Mouse (Mus musculus) thymus, adult 2 months (tissue): ENCODE results near the gene Prss43. TPM values are rescaled to one million over a fixed set of nuclear protein-coding genes. Genes with fewer than 3 reads are reported as not detected.

ENCODE experiments used
- DNase-seq: peaks from one replicate; pipeline ENCODE4 v3.0.0; 2021
- H3K27ac ChIP-seq: fragments of 200-500 bp; 2 replicates; pipeline ENCODE4 v1.5.1; 2012; ENCODE audit warnings: low read length, control low read depth; ENCODE audit not compliant: control insufficient read depth, insufficient read depth
- H3K27me3 ChIP-seq: fragments of 200-500 bp; 2 replicates; pipeline ENCODE4 v1.6.1; 2012; ENCODE audit warnings: mild to moderate bottlenecking, low read length, moderate library complexity, mixed read lengths; ENCODE audit not compliant: control insufficient read depth, insufficient read depth
- H3K36me3 ChIP-seq: fragments of 200-500 bp; 2 replicates; pipeline ENCODE4 v1.6.1; 2012; ENCODE audit warnings: mild to moderate bottlenecking, low read length, moderate library complexity; ENCODE audit not compliant: control insufficient read depth, insufficient read depth
- H3K4me1 ChIP-seq: fragments of 200-500 bp; replicated peaks from 2 replicates; pipeline ENCODE4 v1.6.1; 2012; ENCODE audit warnings: low read length; ENCODE audit not compliant: control insufficient read depth, insufficient read depth
- H3K4me3 ChIP-seq: fragments of 200-500 bp; 2 replicates; pipeline ENCODE4 v1.5.1; 2012; ENCODE audit warnings: mild to moderate bottlenecking, low read length, control low read depth, moderate library complexity; ENCODE audit not compliant: control insufficient read depth, insufficient read depth
- CTCF ChIP-seq: fragments of 200-500 bp; IDR thresholded peaks from 2 replicates; pipeline ENCODE4 v1.5.1; 2012; ENCODE audit warnings: mild to moderate bottlenecking, control low read depth, low read length, moderate library complexity, borderline replicate concordance; ENCODE audit not compliant: control insufficient read depth, poor library complexity, insufficient read depth; ENCODE audit errors: extremely low read depth
- POLR2A ChIP-seq: fragments of 200-500 bp; IDR thresholded peaks from 2 replicates; pipeline ENCODE4 v1.6.1; 2012; ENCODE audit warnings: mild to moderate bottlenecking, low read length, control low read depth, moderate library complexity; ENCODE audit not compliant: control insufficient read depth, poor library complexity, insufficient read depth; ENCODE audit errors: extremely low read depth
- WGBS: fragments of 180-500 bp; shearing (Covaris S2); methylation state at CpG from one replicate; pipeline ENCODE4 v1.1.7; 2018; 5-methylcytosine and 5-hydroxymethylcytosine counted together
- polyA plus RNA-seq: library from polyadenylated mRNA; depleted of rRNA; stranded (reverse); fragments of >200 nt; gene quantifications from 2 replicates; pipeline ENCODE4 v1.2.3, GENCODE M21; 2012

Gene Prss43
- polyA plus RNA-seq, 1 experiment: not detected

DNA sequence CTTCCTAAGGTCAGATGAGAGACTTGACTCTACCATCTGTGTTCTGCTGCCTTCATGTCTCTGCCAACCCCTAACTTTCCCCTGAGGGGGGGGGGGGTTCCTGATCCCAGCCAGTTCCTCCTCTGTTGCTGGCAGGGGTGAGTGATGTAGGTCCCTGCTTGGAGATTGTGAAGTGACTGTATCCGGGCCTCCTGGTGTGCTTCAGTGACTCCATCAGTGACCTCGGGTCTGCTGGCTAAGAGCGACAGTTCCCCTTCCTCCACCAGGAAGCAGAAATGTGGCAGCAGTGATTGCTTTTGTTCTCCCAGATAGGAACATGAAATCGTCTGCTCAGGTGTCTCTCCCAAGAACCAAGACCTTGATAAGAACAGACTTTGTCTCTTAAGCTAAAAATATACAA is 30.4 kb downstream of the Prss43 start:
- peak; percentile 31 for DNase-seq
- H3K27ac ChIP-seq: no peak overlapping the region
- WGBS: 8% methylated on average over 4 of the region's 4 CpGs
- H3K36me3 ChIP-seq: no peaks in the 10 kb centered on the region
- no peak overlapping the region for H3K4me3 ChIP-seq
- TF ChIP-seq POLR2A (no peak), CTCF (no peak)
- peaks cover 8% of the 10 kb centered on the region for H3K27me3 ChIP-seq
- H3K4me1 ChIP-seq: 0 out of 2 replicates have a peak, but pooled peaks cover 8% of the 10 kb centered on the region

DNA sequence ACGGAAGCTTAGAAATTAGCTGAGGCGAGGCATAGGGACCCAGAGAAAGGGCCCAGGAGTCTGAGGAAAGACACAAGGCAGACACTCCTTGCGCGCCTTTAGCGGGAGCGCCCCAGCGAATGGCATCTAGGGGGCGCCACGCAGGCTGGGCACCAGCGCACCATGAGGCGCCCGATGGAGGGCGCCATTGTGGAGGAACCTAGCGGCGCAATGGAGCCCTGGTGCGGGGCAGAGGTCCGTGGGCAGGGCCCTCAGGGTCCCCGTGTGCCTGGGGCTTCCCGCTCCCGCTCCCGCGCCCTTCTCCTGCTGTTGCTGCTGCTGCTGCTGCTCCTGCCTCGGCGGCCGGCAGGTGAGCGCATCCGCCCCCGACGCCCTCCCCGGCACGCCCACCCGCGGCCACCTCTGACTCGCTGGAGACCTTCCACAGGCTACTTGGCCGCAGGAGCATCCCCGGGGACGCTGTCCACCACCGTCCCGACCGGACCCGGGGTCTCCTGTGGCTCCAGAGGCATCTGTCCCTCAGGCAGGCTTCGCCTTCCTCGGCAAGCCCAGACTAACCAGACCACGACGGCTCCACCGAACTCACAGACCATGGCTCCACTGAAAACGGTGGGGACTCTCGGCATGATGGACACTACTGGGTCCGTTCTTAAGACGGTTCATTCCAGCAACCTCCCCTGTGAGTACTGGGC is 31.4 kb downstream of the Prss43 start, which contains the start of gene Prss50:
Prss50 (plus strand) TSS at position 187 of the 692 bp plus-strand sequence.
- no peak for TF ChIP-seq POLR2A
- peak; percentile 82 for TF ChIP-seq CTCF
- 32% methylated on average over 50 of the region's 50 CpGs for WGBS
- peaks cover 8% of the 10 kb centered on the region for H3K27me3 ChIP-seq
- no peaks in the 10 kb centered on the region for H3K36me3 ChIP-seq
- DNase-seq: peak; percentile 28
- H3K4me3 ChIP-seq: 0 out of 2 replicates have a peak within 1 kb of the TSS, but pooled peaks have one; percentile 15
- 0 out of 2 replicates have a peak, but pooled peaks cover 8% of the 10 kb centered on the region for H3K4me1 ChIP-seq
- H3K27ac ChIP-seq: no peak within 1 kb of the TSS

DNA sequence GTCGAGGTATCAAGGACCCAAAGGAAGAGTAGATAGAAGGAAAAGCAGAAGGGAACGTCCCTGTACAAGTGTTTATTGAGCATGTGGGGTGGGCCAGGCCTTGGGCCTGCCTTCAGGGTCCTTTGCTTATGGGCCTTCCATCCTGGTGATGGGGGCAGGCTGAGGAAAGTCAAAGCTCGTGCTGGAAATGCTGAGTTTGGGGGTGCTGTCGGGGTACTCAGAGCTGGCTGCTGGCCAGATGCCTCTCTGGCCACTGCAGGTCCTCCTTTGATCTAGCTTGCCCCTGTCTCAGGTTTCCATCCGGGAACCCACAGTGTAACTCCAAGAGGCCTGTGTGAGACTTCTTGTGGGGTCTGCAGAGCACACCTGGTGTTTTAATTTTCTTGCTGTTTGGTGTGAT is 32.0 kb downstream of the Prss43 start:
- TF ChIP-seq POLR2A: no peak
- TF ChIP-seq CTCF: no peak
- H3K27ac ChIP-seq: no peak overlapping the region
- no peak overlapping the region for H3K4me3 ChIP-seq
- H3K36me3 ChIP-seq: no peaks in the 10 kb centered on the region
- WGBS: 88% methylated on average over 5 of the region's 5 CpGs
- 0 out of 2 replicates have a peak, but pooled peaks cover 8% of the 10 kb centered on the region for H3K4me1 ChIP-seq
- DNase-seq: no peak
- peaks cover 8% of the 10 kb centered on the region for H3K27me3 ChIP-seq

DNA sequence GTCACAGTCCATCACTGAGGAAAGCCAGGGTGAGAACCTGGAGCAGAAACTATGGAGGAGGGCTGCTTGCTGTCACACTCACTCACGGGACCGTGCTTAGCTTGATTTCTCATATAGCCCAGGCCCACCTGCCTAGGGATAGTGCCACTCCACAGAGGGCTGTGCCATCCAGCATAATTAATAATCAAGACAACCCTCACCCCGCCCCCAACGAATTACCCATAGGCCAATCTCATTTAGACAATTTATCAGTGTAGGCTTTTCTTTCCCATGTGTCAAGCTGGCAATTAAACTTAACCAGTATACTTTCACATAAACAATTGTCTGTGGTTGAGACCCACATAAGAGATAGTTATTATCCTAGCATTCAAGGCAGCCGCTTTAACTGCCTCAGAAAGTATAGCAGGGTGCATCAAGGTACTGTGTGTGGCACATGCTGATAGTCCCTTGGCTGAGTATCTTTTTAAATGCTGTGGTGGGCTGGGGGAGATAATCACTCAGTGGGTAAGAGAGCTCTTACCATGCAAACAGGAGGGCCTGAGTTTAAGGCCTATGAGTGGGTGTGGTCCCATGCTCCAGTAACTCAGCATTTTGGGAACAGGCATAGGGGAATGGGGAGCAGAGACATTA is 32.6 kb downstream of the Prss43 start:
- H3K4me3 ChIP-seq: no peak overlapping the region
- peaks cover 8% of the 10 kb centered on the region for H3K27me3 ChIP-seq
- no peaks in the 10 kb centered on the region for H3K36me3 ChIP-seq
- H3K27ac ChIP-seq: no peak overlapping the region
- WGBS: 95% methylated on average over 5 of the region's 5 CpGs
- 0 out of 2 replicates have a peak, but pooled peaks cover 8% of the 10 kb centered on the region for H3K4me1 ChIP-seq
- no peak for TF ChIP-seq POLR2A
- TF ChIP-seq CTCF: no peak
- DNase-seq: no peak

DNA sequence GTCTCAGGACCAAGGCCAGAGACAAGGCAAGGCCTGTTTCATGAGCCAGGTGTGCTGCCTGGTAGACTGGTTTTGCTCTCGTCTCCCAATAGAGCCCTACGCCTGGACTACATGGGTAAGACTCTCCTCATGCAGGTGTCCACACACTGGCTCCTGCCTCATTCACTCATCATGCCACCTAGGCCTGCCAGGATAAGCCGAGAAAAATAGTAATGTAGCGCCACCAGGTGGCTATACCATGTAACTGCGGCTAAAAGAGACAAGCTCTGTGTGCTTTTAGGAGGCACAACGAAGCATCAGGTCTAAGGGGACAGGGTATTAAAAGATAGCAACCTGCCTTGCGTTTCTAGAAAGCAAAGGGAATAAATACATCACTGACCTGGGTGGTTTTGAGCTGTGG is 44.5 kb downstream of the Prss43 start:
- no peak for TF ChIP-seq POLR2A
- TF ChIP-seq CTCF: peak; percentile 77; the same call in 1 of the 2 replicates
- no peaks in the 10 kb centered on the region for H3K36me3 ChIP-seq
- H3K27ac ChIP-seq: no peak overlapping the region
- peaks cover 25% of the 10 kb centered on the region for H3K4me1 ChIP-seq
- H3K27me3 ChIP-seq: no peaks in the 10 kb centered on the region
- H3K4me3 ChIP-seq: no peak overlapping the region
- peak; percentile 69 for DNase-seq
- 18% methylated on average over 7 of the region's 7 CpGs for WGBS

DNA sequence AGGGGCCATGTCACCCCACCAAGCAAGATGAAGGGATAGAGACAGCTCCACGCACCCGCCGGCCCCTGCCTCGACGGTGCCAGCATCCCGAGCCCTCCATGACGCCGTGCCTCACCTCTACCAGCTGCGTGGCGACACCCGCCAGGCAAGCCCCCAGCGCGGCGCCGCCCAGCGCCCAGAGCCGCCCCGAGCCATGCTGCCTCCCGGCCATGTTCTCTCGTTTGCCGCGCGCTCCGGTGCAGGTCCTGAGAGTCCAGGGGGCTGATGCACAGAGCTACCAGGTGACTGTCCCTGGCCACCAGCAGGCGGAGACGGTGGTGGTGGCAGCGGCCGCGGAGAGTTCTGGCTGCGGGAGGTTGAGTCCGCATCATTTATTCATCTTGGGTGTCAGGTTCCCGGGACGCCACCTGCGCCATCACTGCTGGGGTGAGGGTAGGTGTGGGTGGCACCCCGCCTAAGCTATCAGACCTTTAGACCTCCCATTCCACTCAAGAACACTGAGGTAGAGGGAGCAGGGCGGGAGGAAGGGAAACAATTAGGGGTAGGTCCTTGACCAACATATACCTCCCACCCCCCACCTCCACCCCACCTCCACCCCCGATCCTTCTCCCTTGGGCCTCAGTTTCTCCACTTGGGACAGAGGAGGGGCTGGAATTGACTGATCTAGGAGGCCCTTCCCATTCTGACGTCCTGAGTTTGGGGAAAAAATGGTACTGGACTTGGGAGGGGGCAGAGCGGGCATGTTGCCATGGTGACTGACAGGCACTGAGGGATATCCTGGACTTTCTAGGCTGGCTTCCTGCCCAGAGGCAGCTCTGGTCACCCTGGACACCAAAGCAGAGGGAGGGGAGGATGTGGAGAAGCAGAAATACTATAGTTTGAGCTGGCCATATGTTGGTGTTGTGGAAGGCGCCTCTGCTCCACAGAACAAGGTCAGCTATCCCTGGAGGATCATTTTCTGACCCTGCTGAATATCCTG is 47.5 kb downstream of the Prss43 start:
- Histone ChIP-seq H3K36me3 (no peaks in the 10 kb centered on the region), H3K4me1 (peaks cover 40% of the 10 kb centered on the region), H3K4me3 (peak overlapping the region; percentile 50), H3K27ac (peak overlapping the region; percentile 72), H3K27me3 (no peaks in the 10 kb centered on the region)
- WGBS: 38% methylated on average over 40 of the region's 40 CpGs
- DNase-seq: peak; percentile 50
- TF ChIP-seq POLR2A: no peak
- TF ChIP-seq CTCF: 0 out of 2 replicates have a peak, but pooled peaks have one; percentile 26
